Mouse (Mus musculus) G1E (cell line): Measurements from ENCODE around the gene Zfp292.

Experiments
- CTCF ChIP-seq: IDR thresholded peaks from 2 replicates; pipeline ENCODE4 v1.5.1; 2012; ENCODE audit warnings: low read depth, low read length, inconsistent platforms, mixed read lengths
- GATA1 ChIP-seq: IDR thresholded peaks from 2 replicates; pipeline ENCODE4 v1.6.1; 2012; ENCODE audit warnings: borderline replicate concordance, low read length, inconsistent platforms, mixed read lengths
- POLR2AphosphoS5 ChIP-seq: IDR thresholded peaks from 2 replicates; pipeline ENCODE4 v1.6.1; 2012; ENCODE audit warnings: low read depth, low read length, inconsistent platforms; ENCODE audit not compliant: insufficient replicate concordance
- TAL1 ChIP-seq: conservative IDR thresholded peaks from 2 replicates; pipeline ENCODE4 v1.6.1; 2012; ENCODE audit warnings: low read depth, low read length, inconsistent platforms, mixed read lengths

GRCm38 (mm10) chr4:34796294-34796693, 86.5 kb downstream of the Zfp292 start:
- TF ChIP-seq GATA1 = no peak
- no peak for TF ChIP-seq POLR2AphosphoS5
- TF ChIP-seq CTCF = no peak
- no peak for TF ChIP-seq TAL1
